ENCODE assay signal across 7 mouse cellular contexts in the genomic region with DNA sequence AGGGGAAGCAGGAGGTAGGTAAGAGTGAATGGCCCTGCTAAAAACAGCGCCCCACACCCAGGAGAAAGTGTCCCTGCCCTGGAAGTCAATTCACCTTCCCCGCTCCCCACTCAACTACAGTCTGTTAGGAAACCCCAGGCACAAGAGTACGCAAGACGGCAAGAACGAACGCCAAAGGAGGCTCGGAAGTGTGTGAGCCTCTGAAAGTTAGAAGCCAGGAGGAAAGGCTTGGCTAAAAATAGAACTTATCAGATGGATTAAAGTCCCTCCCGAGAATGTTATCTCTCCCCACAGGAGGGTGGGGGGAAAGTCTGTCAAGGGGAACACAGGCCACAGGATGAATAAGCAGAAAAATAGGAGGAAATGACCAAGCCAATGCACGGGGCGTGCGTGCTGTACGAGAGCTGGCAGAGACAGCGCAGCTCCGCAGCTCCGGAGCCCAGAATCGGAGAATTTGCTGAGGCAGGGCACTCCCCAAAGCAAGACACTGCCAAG. TPM values are rescaled to one million over a fixed set of nuclear protein-coding genes. Genes with fewer than 3 reads are reported as not detected.
A peak's percentile ranks its signal among the peaks of the same experiment; 100 is the strongest.
DNase-seq lines count a peak whose midpoint lies in the region; ATAC-seq and TF ChIP-seq lines count a peak whose summit lies in the region.

No protein-coding gene starts in this region.

- peak overlapping the region; percentile 27 for H3K4me3 ChIP-seq in bone marrow macrophage, adult 2 months (ENCODE audit: insufficient read depth, low read length)
- H3K4me3 ChIP-seq in intestine, embryonic 15.5 days (replicated peaks) = peak overlapping the region; percentile 16
- peak overlapping the region; percentile 37 for H3K4me3 ChIP-seq in liver, postnatal 0 days (ENCODE audit: low read depth, low read length)
- peak overlapping the region; percentile 20 for H3K4me3 ChIP-seq in neural tube, embryonic 13.5 days

- under 1% methylated on average over 16 of the region's 16 CpGs for WGBS in intestine, embryonic 15.5 days
- WGBS in liver, postnatal 0 days (ENCODE audit: insufficient replicate concordance) = under 1% methylated on average over 16 of the region's 16 CpGs
- WGBS in neural tube, embryonic 13.5 days = 1% methylated on average over 16 of the region's 16 CpGs

- peaks cover 4% of the 10 kb centered on the region; the same call in 1 of the 2 replicates for H3K4me1 ChIP-seq in bone marrow macrophage, adult 2 months (ENCODE audit: control insufficient read depth, insufficient read depth, low read length)
- H3K4me1 ChIP-seq in intestine, embryonic 15.5 days (replicated peaks) = peaks cover 16% of the 10 kb centered on the region; the same call in 1 of the 2 replicates
- peaks cover 54% of the 10 kb centered on the region for H3K4me1 ChIP-seq in liver, postnatal 0 days (ENCODE audit: insufficient read depth)
- H3K4me1 ChIP-seq in neural tube, embryonic 13.5 days (replicated peaks) = peaks cover 24% of the 10 kb centered on the region

- intact Hi-C loops in left cerebral cortex, postnatal 10 days (cut with DNase I) = no loop called here

- no peaks in the 10 kb centered on the region for H3K9me3 ChIP-seq in intestine, embryonic 15.5 days
- H3K9me3 ChIP-seq in liver, postnatal 0 days (ENCODE audit: low read length) = no peaks in the 10 kb centered on the region
- no peaks in the 10 kb centered on the region for H3K9me3 ChIP-seq in neural tube, embryonic 13.5 days

- peak; percentile 98 for TF ChIP-seq EP300 in liver, postnatal 0 days (IDR thresholded peaks at IDR 0.05; ENCODE audit: low read depth)

- DNase-seq in MN1 (ENCODE audit: low spot score) = peak; percentile 47
- DNase-seq in forelimb bud, embryonic 11.5 days (ENCODE audit: low read depth, low spot score) = peak; percentile 41
- peak; percentile 83 for DNase-seq in liver, postnatal 0 days
- no peak for DNase-seq in left cerebral cortex, postnatal 10 days (ENCODE audit: extremely low spot score in 1 of 2, low spot score in 2 of 2)

- TF ChIP-seq POLR2A in bone marrow macrophage, adult 2 months (IDR thresholded peaks at IDR 0.05; ENCODE audit: borderline replicate concordance, low read depth, low read length) = no peak

- H3K9ac ChIP-seq in intestine, embryonic 15.5 days = peak overlapping the region; percentile 33
- H3K9ac ChIP-seq in liver, postnatal 0 days (replicated peaks) = peak overlapping the region; percentile 55
- H3K9ac ChIP-seq in neural tube, embryonic 13.5 days = peak overlapping the region; percentile 35; the same call in 1 of the 2 replicates

- TF ChIP-seq CTCF in bone marrow macrophage, adult 2 months (IDR thresholded peaks at IDR 0.05; ENCODE audit: low read depth, low read length) = no peak
- TF ChIP-seq CTCF in liver, postnatal 0 days (IDR thresholded peaks at IDR 0.05; ENCODE audit: low read depth) = no peak

- H3K27me3 ChIP-seq in intestine, embryonic 15.5 days (replicated peaks) = no peaks in the 10 kb centered on the region
- no peaks in the 10 kb centered on the region for H3K27me3 ChIP-seq in liver, postnatal 0 days (ENCODE audit: insufficient read depth, low read length)
- peaks cover 39% of the 10 kb centered on the region for H3K27me3 ChIP-seq in neural tube, embryonic 13.5 days

- peak overlapping the region; percentile 66 for H3K4me2 ChIP-seq in intestine, embryonic 15.5 days (replicated peaks)
- peak overlapping the region; percentile 76 for H3K4me2 ChIP-seq in liver, postnatal 0 days (ENCODE audit: low read depth, low read length)
- peak overlapping the region; percentile 51 for H3K4me2 ChIP-seq in neural tube, embryonic 13.5 days

- H3K36me3 ChIP-seq in intestine, embryonic 15.5 days = no peaks in the 10 kb centered on the region
- no peaks in the 10 kb centered on the region for H3K36me3 ChIP-seq in liver, postnatal 0 days (replicated peaks; ENCODE audit: insufficient read depth, low read length)
- H3K36me3 ChIP-seq in neural tube, embryonic 13.5 days = no peaks in the 10 kb centered on the region

- ATAC-seq in intestine, embryonic 15.5 days = peak; percentile 94
- ATAC-seq in liver, postnatal 0 days = peak; percentile 93
- peak; percentile 67; the same call in 1 of the 2 replicates for ATAC-seq in neural tube, embryonic 13.5 days (ENCODE audit: low read depth)

- no peak overlapping the region for H3K27ac ChIP-seq in bone marrow macrophage, adult 2 months (ENCODE audit: insufficient read depth, low read depth, low read length)
- H3K27ac ChIP-seq in intestine, embryonic 15.5 days = peak overlapping the region; percentile 87
- peak overlapping the region; percentile 94 for H3K27ac ChIP-seq in liver, postnatal 0 days (ENCODE audit: low read depth)
- H3K27ac ChIP-seq in neural tube, embryonic 13.5 days (replicated peaks) = no peak overlapping the region

RNA-seq across cellular contexts. Expression of gene Egln3, which starts 41.0 kb away (rescaled TPM):
- polyA plus RNA-seq in bone marrow macrophage, adult 2 months (2012; ENCODE audit: insufficient read depth, insufficient read length, missing spikeins) = 1.7 and 2.5 TPM in 2 replicates
- polyA plus RNA-seq in intestine, embryonic 15.5 days (2015; fragmentation: Nextera tagmentation; extraction: Ambion mirVana) = 54.2 and 57.9 TPM in 2 replicates
- 8.6 and 12.1 TPM in 2 replicates for polyA plus RNA-seq in liver, postnatal 0 days (2015; fragmentation: Nextera tagmentation; extraction: Ambion mirVana)
- polyA plus RNA-seq in neural tube, embryonic 13.5 days (2015; fragmentation: Nextera tagmentation; extraction: Ambion mirVana) = 5.8 and 6.1 TPM in 2 replicates
- total RNA-seq in left cerebral cortex, postnatal 10 days (2021) = 10 to 100 TPM; 12.2 to 13.6 TPM

Comparison
In these comparisons a context has a peak if more than half of its experiments do, and no peak if none do; other contexts are left out.
1. DNase-seq: peak in MN1 (single experiment), forelimb bud, embryonic 11.5 days (single experiment) and liver, postnatal 0 days (single experiment); none in left cerebral cortex, postnatal 10 days (0 of 2).
2. H3K27ac ChIP-seq: peak in intestine, embryonic 15.5 days (single experiment) and liver, postnatal 0 days (single experiment); none in bone marrow macrophage, adult 2 months (single experiment) and neural tube, embryonic 13.5 days (single experiment).
3. Peak in every context shown above with its lines, with median percentiles within 50 percentile points of each other: H3K4me3 ChIP-seq, ATAC-seq, H3K4me2 ChIP-seq and H3K9ac ChIP-seq.